Mouse (Mus musculus): ENCODE measurements at regions not wholly inside any gene's neighbourhood (a gene's known extent, or its start where the extent isn't known, plus 50 kb on each side); places are given as distances from the start of the nearest gene placed in this dataset.

GRCm38 (mm10) chr16:52980995-52981394, 527.1 kb upstream of the Alcam start:
- no peak overlapping the region for H3K4me3 ChIP-seq
- ATAC-seq (ENCODE audit: low FRiP score, low read depth) = no peak
- H3K9me3 ChIP-seq = no peaks in the 10 kb centered on the region
- no peaks in the 10 kb centered on the region for H3K27me3 ChIP-seq (replicated peaks)
- H3K9ac ChIP-seq = no peak overlapping the region
- H3K36me3 ChIP-seq = no peaks in the 10 kb centered on the region
- H3K4me1 ChIP-seq = no peaks in the 10 kb centered on the region
- no peak overlapping the region for H3K4me2 ChIP-seq (replicated peaks)
- WGBS = 84% methylated on average over 2 of the region's 2 CpGs
- no peak overlapping the region for H3K27ac ChIP-seq

GRCm38 (mm10) chr16:52972811-52973210, 518.9 kb upstream of the Alcam start:
- no peak for ATAC-seq (ENCODE audit: low FRiP score, low read depth)
- Histone ChIP-seq H3K27ac (no peak overlapping the region), H3K4me2 (replicated peaks) (no peak overlapping the region), H3K4me3 (no peak overlapping the region), H3K9ac (no peak overlapping the region), H3K4me1 (no peaks in the 10 kb centered on the region), H3K27me3 (replicated peaks) (no peaks in the 10 kb centered on the region), H3K9me3 (no peaks in the 10 kb centered on the region), H3K36me3 (no peaks in the 10 kb centered on the region)
- 95% methylated on average over 2 of the region's 2 CpGs for WGBS

GRCm38 (mm10) chr16:52947679-52948078, 493.8 kb upstream of the Alcam start:
- WGBS = 80% methylated on average over 4 of the region's 4 CpGs
- Histone ChIP-seq H3K4me2 (replicated peaks) (no peak overlapping the region), H3K4me1 (no peaks in the 10 kb centered on the region), H3K9me3 (no peaks in the 10 kb centered on the region), H3K9ac (no peak overlapping the region), H3K36me3 (no peaks in the 10 kb centered on the region), H3K4me3 (no peak overlapping the region), H3K27me3 (replicated peaks) (no peaks in the 10 kb centered on the region), H3K27ac (no peak overlapping the region)
- no peak for ATAC-seq (ENCODE audit: low FRiP score, low read depth)

- no peak for ATAC-seq (ENCODE audit: low FRiP score, low read depth)
- 81% methylated on average over 1 of the region's 1 CpGs for WGBS
- Histone ChIP-seq H3K9me3 (no peaks in the 10 kb centered on the region), H3K4me3 (no peak overlapping the region), H3K27ac (no peak overlapping the region), H3K27me3 (replicated peaks) (no peaks in the 10 kb centered on the region), H3K4me1 (no peaks in the 10 kb centered on the region), H3K36me3 (no peaks in the 10 kb centered on the region), H3K4me2 (replicated peaks) (no peak overlapping the region), H3K9ac (no peak overlapping the region)
Observed at GRCm38 (mm10) chr16:52934749-52935148, 480.9 kb upstream of the Alcam start.

- Histone ChIP-seq H3K9me3 (no peaks in the 10 kb centered on the region), H3K27ac (no peak overlapping the region), H3K27me3 (replicated peaks) (no peaks in the 10 kb centered on the region), H3K4me3 (no peak overlapping the region), H3K4me2 (replicated peaks) (no peak overlapping the region), H3K9ac (no peak overlapping the region), H3K36me3 (no peaks in the 10 kb centered on the region), H3K4me1 (no peaks in the 10 kb centered on the region)
- no peak for ATAC-seq (ENCODE audit: low FRiP score, low read depth)
- WGBS = 90% methylated on average over 3 of the region's 3 CpGs
Observed at GRCm38 (mm10) chr16:52931978-52932377, 478.1 kb upstream of the Alcam start.

- Histone ChIP-seq H3K4me1 (no peaks in the 10 kb centered on the region), H3K9ac (no peak overlapping the region), H3K36me3 (no peaks in the 10 kb centered on the region), H3K4me3 (no peak overlapping the region), H3K9me3 (no peaks in the 10 kb centered on the region), H3K4me2 (replicated peaks) (no peak overlapping the region), H3K27me3 (replicated peaks) (no peaks in the 10 kb centered on the region), H3K27ac (no peak overlapping the region)
- 66% methylated on average over 14 of the region's 14 CpGs for WGBS
- ATAC-seq (ENCODE audit: low FRiP score, low read depth) = peak; percentile 89
Observed at GRCm38 (mm10) chr16:52892467-52893255, 438.8 kb upstream of the Alcam start.

- ATAC-seq (ENCODE audit: low FRiP score, low read depth) = no peak
- no peak overlapping the region for H3K4me2 ChIP-seq (replicated peaks)
Observed at GRCm38 (mm10) chr16:52879463-52880114, 425.7 kb upstream of the Alcam start.

GRCm38 (mm10) chr16:52867833-52868232, 414.0 kb upstream of the Alcam start:
- no peak overlapping the region for H3K4me3 ChIP-seq
- no peaks in the 10 kb centered on the region for H3K4me1 ChIP-seq
- no peaks in the 10 kb centered on the region for H3K27me3 ChIP-seq (replicated peaks)
- 76% methylated on average over 6 of the region's 6 CpGs for WGBS
- H3K27ac ChIP-seq = no peak overlapping the region
- no peak for ATAC-seq (ENCODE audit: low FRiP score, low read depth)
- no peak overlapping the region for H3K4me2 ChIP-seq (replicated peaks)
- no peak overlapping the region for H3K9ac ChIP-seq
- H3K36me3 ChIP-seq = no peaks in the 10 kb centered on the region
- no peaks in the 10 kb centered on the region for H3K9me3 ChIP-seq

More at GRCm38 (mm10) chr16:52879463-52880114, 425.7 kb upstream of the Alcam start:
- H3K4me3 ChIP-seq = no peak overlapping the region
- H3K9me3 ChIP-seq = no peaks in the 10 kb centered on the region
- no peaks in the 10 kb centered on the region for H3K27me3 ChIP-seq (replicated peaks)
- no peak overlapping the region for H3K9ac ChIP-seq
- no peak overlapping the region for H3K27ac ChIP-seq
- H3K36me3 ChIP-seq = no peaks in the 10 kb centered on the region
- no peaks in the 10 kb centered on the region for H3K4me1 ChIP-seq
- 86% methylated on average over 4 of the region's 4 CpGs for WGBS

- no peaks in the 10 kb centered on the region for H3K27me3 ChIP-seq (replicated peaks)
- no peak overlapping the region for H3K4me3 ChIP-seq
- WGBS = 95% methylated on average over 1 of the region's 1 CpGs
- H3K9me3 ChIP-seq = no peaks in the 10 kb centered on the region
- H3K4me2 ChIP-seq (replicated peaks) = no peak overlapping the region
- ATAC-seq (ENCODE audit: low FRiP score, low read depth) = no peak
- H3K36me3 ChIP-seq = no peaks in the 10 kb centered on the region
- H3K27ac ChIP-seq = no peak overlapping the region
- H3K4me1 ChIP-seq = no peaks in the 10 kb centered on the region
- H3K9ac ChIP-seq = no peak overlapping the region
Observed at GRCm38 (mm10) chr16:52863554-52863953, 409.7 kb upstream of the Alcam start.

- Histone ChIP-seq H3K9me3 (no peaks in the 10 kb centered on the region), H3K4me3 (no peak overlapping the region), H3K4me2 (replicated peaks) (no peak overlapping the region), H3K27ac (no peak overlapping the region), H3K4me1 (no peaks in the 10 kb centered on the region), H3K9ac (no peak overlapping the region), H3K36me3 (no peaks in the 10 kb centered on the region), H3K27me3 (replicated peaks) (no peaks in the 10 kb centered on the region)
- 59% methylated on average over 6 of the region's 6 CpGs for WGBS
- peak; percentile 19; the same call in 1 of the 2 replicates for ATAC-seq (ENCODE audit: low FRiP score, low read depth)
Observed at GRCm38 (mm10) chr16:52861263-52861662, 407.4 kb upstream of the Alcam start.

- Histone ChIP-seq H3K27me3 (replicated peaks) (no peaks in the 10 kb centered on the region), H3K9ac (no peak overlapping the region), H3K36me3 (no peaks in the 10 kb centered on the region), H3K4me1 (no peaks in the 10 kb centered on the region), H3K4me3 (no peak overlapping the region), H3K27ac (no peak overlapping the region), H3K4me2 (replicated peaks) (no peak overlapping the region), H3K9me3 (no peaks in the 10 kb centered on the region)
- ATAC-seq (ENCODE audit: low FRiP score, low read depth) = no peak
- 68% methylated on average over 8 of the region's 8 CpGs for WGBS
Observed at GRCm38 (mm10) chr16:52858441-52859209, 404.8 kb upstream of the Alcam start.

GRCm38 (mm10) chr16:52851129-52851528, 397.3 kb upstream of the Alcam start:
- H3K4me2 ChIP-seq (replicated peaks) = no peak overlapping the region
- WGBS = 93% methylated on average over 2 of the region's 2 CpGs
- no peak overlapping the region for H3K27ac ChIP-seq

More at GRCm38 (mm10) chr16:52851129-52851528, 397.3 kb upstream of the Alcam start:
- Histone ChIP-seq H3K27me3 (replicated peaks) (no peaks in the 10 kb centered on the region), H3K4me3 (no peak overlapping the region), H3K36me3 (no peaks in the 10 kb centered on the region), H3K9me3 (no peaks in the 10 kb centered on the region), H3K4me1 (no peaks in the 10 kb centered on the region), H3K9ac (no peak overlapping the region)
- no peak for ATAC-seq (ENCODE audit: low FRiP score, low read depth)
